Mouse (Mus musculus) kidney, postnatal 0 days (tissue): Measurements from ENCODE around the gene Phc2. TPM values are rescaled to one million over a fixed set of nuclear protein-coding genes. Genes with fewer than 3 reads are reported as not detected.
A peak's percentile ranks its signal among the peaks of the same experiment; 100 is the strongest.

Source experiments
- ATAC-seq: fragments of 200-750 bp; cut with Nextera tagmentation; replicated peaks from 2 replicates; pipeline ENCODE4 v1.8.0; 2017; ENCODE audit warnings: low read depth, moderate number of reproducible peaks, moderate TSS enrichment, moderate library complexity; ENCODE audit not compliant: low FRiP score
- DNase-seq: peaks from one replicate; pipeline ENCODE4 v3.0.0-alpha.2; 2016; ENCODE audit warnings: low spot score
- H3K27ac ChIP-seq: fragments of 300-500 bp; sonication (generic); 2 replicates; pipeline ENCODE4 v1.5.1; 2014; ENCODE audit warnings: mild to moderate bottlenecking
- H3K27me3 ChIP-seq: fragments of 300-500 bp; sonication (generic); 2 replicates; pipeline ENCODE4 v1.6.1; 2014; ENCODE audit warnings: low read length, mixed read lengths; ENCODE audit not compliant: insufficient read depth
- H3K36me3 ChIP-seq: fragments of 300-500 bp; sonication (generic); 2 replicates; pipeline ENCODE4 v1.6.1; 2014; ENCODE audit warnings: low read length, mixed read lengths; ENCODE audit not compliant: insufficient read depth
- H3K4me1 ChIP-seq: fragments of 300-500 bp; sonication (generic); replicated peaks from 2 replicates; pipeline ENCODE4 v1.6.1; 2014; ENCODE audit warnings: antibody characterized with exemption, low read length, mixed read lengths; ENCODE audit not compliant: insufficient read depth
- H3K4me2 ChIP-seq: fragments of 300-500 bp; sonication (generic); 2 replicates; pipeline ENCODE4 v1.6.1; 2014; ENCODE audit warnings: mild to moderate bottlenecking, low read length, moderate library complexity, mixed read lengths
- H3K4me3 ChIP-seq: fragments of 300-500 bp; sonication (generic); replicated peaks from 2 replicates; pipeline ENCODE4 v1.5.1; 2014; ENCODE audit warnings: low read depth, low read length
- H3K9ac ChIP-seq: fragments of 300-500 bp; sonication (generic); 2 replicates; pipeline ENCODE4 v1.6.1; 2014; ENCODE audit warnings: low read depth, low read length
- H3K9me3 ChIP-seq: fragments of 300-500 bp; sonication (generic); replicated peaks from 2 replicates; pipeline ENCODE4 v1.6.1; 2016; ENCODE audit warnings: low read length, inconsistent platforms, mixed read lengths
- CTCF ChIP-seq: IDR thresholded peaks from 2 replicates; pipeline ENCODE4 v1.5.1; 2016; ENCODE audit warnings: antibody characterized with exemption, low read depth, mild to moderate bottlenecking, moderate library complexity
- whole genome bisulfite sequencing: fragments of 180-500 bp; shearing (Covaris S2); extraction: QIAGEN DNeasy Blood & Tissue Kit; methylation state at CpG from one replicate; pipeline ENCODE4 v1.1.7; 2014; 5-methylcytosine and 5-hydroxymethylcytosine counted together
- polyA plus RNA-seq: library from polyadenylated mRNA; unstranded; fragments of >200 nt; fragmentation: Nextera tagmentation; extraction: Ambion mirVana; gene quantifications from 2 replicates; pipeline ENCODE4 v1.2.1, GENCODE M21; 2015

Phc2 gene
- polyA plus RNA-seq, 1 experiment from 2014 or later = 71.7 TPM

GRCm38 (mm10) chr4:128721061-128721648, 66.7 kb downstream of the Phc2 start:
- H3K27me3 ChIP-seq = no peaks in the 10 kb centered on the region
- H3K9ac ChIP-seq = no peak overlapping the region
- DNase-seq (no peak), ATAC-seq (no peak)
- no peak overlapping the region for H3K4me2 ChIP-seq
- TF ChIP-seq CTCF = no peak
- no peaks in the 10 kb centered on the region for H3K9me3 ChIP-seq
- no peak overlapping the region for H3K4me3 ChIP-seq
- WGBS = 82% methylated on average over 9 of the region's 9 CpGs
- peaks cover 14% of the 10 kb centered on the region for H3K4me1 ChIP-seq
- 0 out of 2 replicates have a peak, but pooled peaks cover 5% of the 10 kb centered on the region for H3K36me3 ChIP-seq
- H3K27ac ChIP-seq = no peak overlapping the region

- Histone ChIP-seq H3K9me3 (no peaks in the 10 kb centered on the region), H3K9ac (no peak overlapping the region), H3K27ac (no peak overlapping the region), H3K4me2 (no peak overlapping the region), H3K4me3 (no peak overlapping the region), H3K27me3 (no peaks in the 10 kb centered on the region), H3K4me1 (peaks cover 14% of the 10 kb centered on the region), H3K36me3 (0 out of 2 replicates have a peak, but pooled peaks cover 5% of the 10 kb centered on the region)
- TF ChIP-seq CTCF = no peak
- DNase-seq = no peak
- WGBS = 94% methylated on average over 4 of the region's 4 CpGs
- no peak for ATAC-seq
Observed at GRCm38 (mm10) chr4:128721761-128722160, 67.3 kb downstream of the Phc2 start.

- WGBS = 89% methylated on average over 8 of the region's 8 CpGs
- ATAC-seq (no peak), DNase-seq (no peak)
- no peak for TF ChIP-seq CTCF
- Histone ChIP-seq H3K9me3 (no peaks in the 10 kb centered on the region), H3K27me3 (no peaks in the 10 kb centered on the region), H3K36me3 (0 out of 2 replicates have a peak, but pooled peaks cover 5% of the 10 kb centered on the region), H3K4me1 (peaks cover 18% of the 10 kb centered on the region), H3K4me3 (no peak overlapping the region), H3K9ac (no peak overlapping the region), H3K27ac (no peak overlapping the region), H3K4me2 (no peak overlapping the region)
Observed at GRCm38 (mm10) chr4:128722932-128723331, 68.4 kb downstream of the Phc2 start.

DNA sequence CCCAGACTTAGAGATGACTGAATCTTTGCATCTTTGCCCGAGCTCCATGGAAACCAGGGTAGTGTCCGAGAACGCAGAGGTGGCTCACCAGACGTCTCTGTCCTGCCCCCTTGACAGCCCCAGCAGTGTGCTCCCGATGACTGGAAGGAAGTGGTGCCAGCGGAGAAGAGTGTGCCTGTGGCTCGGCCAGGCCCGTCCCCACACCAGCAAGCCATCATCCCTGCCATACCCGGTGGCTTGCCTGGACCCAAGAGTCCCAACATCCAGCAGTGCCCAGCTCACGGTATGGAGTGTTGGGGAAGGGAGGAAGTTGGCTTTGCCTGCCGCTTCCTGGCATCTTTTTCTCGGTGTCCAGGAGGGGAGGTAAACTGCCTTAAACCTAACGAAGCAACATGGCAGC, 68.9 kb downstream of the Phc2 start:
- ATAC-seq = no peak
- H3K4me3 ChIP-seq = no peak overlapping the region
- 85% methylated on average over 13 of the region's 13 CpGs for WGBS

GRCm38 (mm10) chr4:128724059-128724458, 69.6 kb downstream of the Phc2 start:
- H3K9ac ChIP-seq = no peak overlapping the region
- no peaks in the 10 kb centered on the region for H3K27me3 ChIP-seq
- H3K27ac ChIP-seq = no peak overlapping the region
- 78% methylated on average over 7 of the region's 7 CpGs for WGBS
- no peak for ATAC-seq
- no peak overlapping the region for H3K4me3 ChIP-seq
- H3K4me1 ChIP-seq = peaks cover 23% of the 10 kb centered on the region
- H3K9me3 ChIP-seq = no peaks in the 10 kb centered on the region
- 0 out of 2 replicates have a peak, but pooled peaks cover 5% of the 10 kb centered on the region for H3K36me3 ChIP-seq
- no peak overlapping the region for H3K4me2 ChIP-seq
- no peak for TF ChIP-seq CTCF
- DNase-seq = no peak

More for the DNA sequence above, 68.9 kb downstream of the Phc2 start:
- no peaks in the 10 kb centered on the region for H3K27me3 ChIP-seq
- no peak overlapping the region for H3K27ac ChIP-seq
- TF ChIP-seq CTCF = no peak
- no peaks in the 10 kb centered on the region for H3K9me3 ChIP-seq
- H3K36me3 ChIP-seq = 0 out of 2 replicates have a peak, but pooled peaks cover 5% of the 10 kb centered on the region
- peaks cover 18% of the 10 kb centered on the region for H3K4me1 ChIP-seq
- H3K9ac ChIP-seq = no peak overlapping the region
- no peak overlapping the region for H3K4me2 ChIP-seq
- no peak for DNase-seq

- Histone ChIP-seq H3K4me1 (peaks cover 29% of the 10 kb centered on the region), H3K4me2 (peak overlapping the region; percentile 78), H3K27me3 (no peaks in the 10 kb centered on the region), H3K4me3 (peak overlapping the region; percentile 99), H3K36me3 (0 out of 2 replicates have a peak, but pooled peaks cover 5% of the 10 kb centered on the region), H3K27ac (peak overlapping the region; percentile 98), H3K9ac (peak overlapping the region; percentile 100), H3K9me3 (no peaks in the 10 kb centered on the region)
- peak; percentile 84 for DNase-seq
- ATAC-seq = peak; percentile 90
- WGBS = 4% methylated on average over 58 of the region's 68 CpGs
- no peak for TF ChIP-seq CTCF
Observed at GRCm38 (mm10) chr4:128727019-128727720, 72.7 kb downstream of the Phc2 start.
